Mouse (Mus musculus) embryonic fibroblast, embryonic 13.5 days (primary cell): ENCODE results near the gene Naxe.

Source experiments
- CTCF ChIP-seq: IDR thresholded peaks from 2 replicates; pipeline ENCODE4 v1.5.1; 2011; ENCODE audit warnings: mild to moderate bottlenecking, control low read depth, low read length, moderate library complexity, borderline replicate concordance; ENCODE audit not compliant: insufficient read depth
- POLR2A ChIP-seq: IDR thresholded peaks from 2 replicates; pipeline ENCODE4 v1.6.1; 2011; ENCODE audit warnings: low read depth, mild to moderate bottlenecking, control low read depth, low read length, moderate library complexity

- no peak for TF ChIP-seq CTCF
- TF ChIP-seq POLR2A, result no peak
Measured at GRCm38 (mm10) chr3:88026823-88027222, 31.5 kb downstream of the Naxe start.
